Mouse (Mus musculus) ES-Bruce4 (cell line): ENCODE results near the gene Guca1a.

ENCODE experiments used
- CTCF ChIP-seq: IDR thresholded peaks from one replicate; pipeline ENCODE4 v1.8.1; 2011; ENCODE audit warnings: low read depth, low read length
- EP300 ChIP-seq: IDR thresholded peaks from 2 replicates; pipeline ENCODE4 v1.6.1; 2011; ENCODE audit warnings: low read depth, low read length; ENCODE audit not compliant: insufficient read depth
- POLR2A ChIP-seq: IDR thresholded peaks from one replicate; pipeline ENCODE4 v1.8.1; 2011; ENCODE audit warnings: low read length; ENCODE audit not compliant: insufficient read depth

- TF ChIP-seq CTCF (no peak), EP300 (no peak), POLR2A (no peak)
Observed at GRCm38 (mm10) chr17:47381917-47382316, 18.5 kb downstream of the Guca1a start.
